Mouse (Mus musculus): Measurements from ENCODE around the gene Glis1.

Glis1 gene

DNA sequence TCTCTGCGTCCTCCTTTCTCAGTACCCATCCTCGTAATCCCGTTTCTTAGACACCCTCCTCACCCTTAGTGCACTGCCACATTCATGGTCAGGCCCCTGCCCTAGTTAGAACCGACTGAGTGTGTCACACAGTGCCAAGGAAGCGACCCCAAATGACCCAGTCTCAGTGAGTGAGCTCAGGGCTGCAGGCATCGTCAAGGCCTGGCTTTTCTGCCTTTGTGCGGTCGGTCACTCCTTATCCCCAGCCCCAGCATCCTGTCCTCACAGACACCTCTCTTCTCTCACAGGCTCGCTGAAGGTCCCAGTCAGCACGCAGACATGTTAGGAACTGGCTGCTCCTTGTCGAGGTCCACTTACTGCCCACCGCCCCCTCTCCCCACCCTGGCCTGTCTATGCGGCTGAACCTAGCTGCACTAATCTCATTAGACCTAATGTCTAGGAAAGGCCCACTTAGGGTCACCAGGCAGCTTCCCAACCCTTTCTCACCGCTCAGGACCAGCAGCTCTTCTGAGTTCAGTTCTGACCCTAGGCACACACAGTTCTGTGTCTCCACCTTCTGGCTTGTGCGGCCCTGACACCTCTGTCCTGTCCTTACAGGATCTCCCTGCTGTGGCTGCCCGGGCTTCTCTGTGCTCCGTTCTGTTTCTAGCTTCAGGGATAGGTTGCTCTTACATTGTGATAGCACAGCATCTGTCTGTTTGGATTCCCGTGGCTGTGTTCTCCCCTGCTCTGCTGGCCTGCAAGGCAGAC, 18.1 kb downstream of the Glis1 start:
- in situ Hi-C loops (cut with MboI, MseI) = no loop called here

- in situ Hi-C loops (cut with MboI, MseI) = no loop called here
Observed at GRCm38 (mm10) chr4:107453141-107453984, 19.0 kb downstream of the Glis1 start.

GRCm38 (mm10) chr4:107457602-107458001, 23.2 kb downstream of the Glis1 start:
- in situ Hi-C loops (cut with MboI, MseI) = no loop called here

- in situ Hi-C loops (cut with MboI, MseI) = no loop called here
Observed at GRCm38 (mm10) chr4:107458907-107459306, 24.5 kb downstream of the Glis1 start.

- in situ Hi-C loops (cut with MboI, MseI) = no loop called here
Observed at GRCm38 (mm10) chr4:107459461-107459860, 25.1 kb downstream of the Glis1 start.

DNA sequence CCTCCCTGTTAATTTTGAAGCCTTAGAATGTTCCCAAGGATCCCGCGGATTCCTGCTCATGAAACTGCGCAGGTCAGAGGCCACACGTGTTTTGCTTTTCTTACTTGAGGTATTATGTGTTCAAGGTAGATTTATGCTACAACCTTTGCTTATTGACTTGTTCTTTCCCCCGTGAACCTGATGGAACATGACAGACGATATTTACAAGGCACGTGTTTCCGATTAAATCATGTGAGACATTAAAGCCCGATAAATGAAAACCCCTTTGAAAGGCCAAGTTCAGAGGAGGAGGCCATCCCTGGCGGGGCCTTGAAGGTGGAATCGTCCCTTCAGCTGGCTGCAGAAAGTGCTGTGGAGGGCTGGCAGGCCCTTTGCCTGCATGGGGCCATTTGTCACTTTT, 26.1 kb downstream of the Glis1 start:
- in situ Hi-C loops (cut with MboI, MseI) = no loop called here

- in situ Hi-C loops (cut with MboI, MseI) = no loop called here
Observed at GRCm38 (mm10) chr4:107467831-107468230, 33.4 kb downstream of the Glis1 start.

GRCm38 (mm10) chr4:107468264-107468663, 33.9 kb downstream of the Glis1 start:
- in situ Hi-C loops (cut with MboI, MseI) = no loop called here

DNA sequence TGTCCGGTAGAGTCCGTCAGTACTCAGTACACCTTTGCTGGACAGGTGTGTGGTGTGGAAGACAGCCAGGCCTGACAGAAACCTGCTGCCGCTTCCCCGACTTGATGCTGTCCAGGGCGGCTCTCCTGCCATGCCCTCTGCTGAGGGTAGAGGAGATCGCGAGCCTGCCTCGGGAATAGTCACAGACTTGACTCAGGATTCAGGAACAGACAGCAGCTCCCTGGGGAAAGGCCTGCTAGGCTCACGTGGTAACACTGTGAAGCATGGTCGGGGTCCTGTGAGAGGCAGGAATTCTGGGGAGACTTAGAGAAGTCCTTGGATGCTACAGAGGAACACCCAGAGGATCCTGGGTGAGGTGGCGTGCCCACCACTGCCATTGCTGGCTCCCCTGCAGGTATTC, 34.4 kb downstream of the Glis1 start:
- in situ Hi-C loops (cut with MboI, MseI) = no loop called here

- in situ Hi-C loops (cut with MboI, MseI) = no loop called here
Observed at GRCm38 (mm10) chr4:107476266-107476665, 41.9 kb downstream of the Glis1 start.

DNA sequence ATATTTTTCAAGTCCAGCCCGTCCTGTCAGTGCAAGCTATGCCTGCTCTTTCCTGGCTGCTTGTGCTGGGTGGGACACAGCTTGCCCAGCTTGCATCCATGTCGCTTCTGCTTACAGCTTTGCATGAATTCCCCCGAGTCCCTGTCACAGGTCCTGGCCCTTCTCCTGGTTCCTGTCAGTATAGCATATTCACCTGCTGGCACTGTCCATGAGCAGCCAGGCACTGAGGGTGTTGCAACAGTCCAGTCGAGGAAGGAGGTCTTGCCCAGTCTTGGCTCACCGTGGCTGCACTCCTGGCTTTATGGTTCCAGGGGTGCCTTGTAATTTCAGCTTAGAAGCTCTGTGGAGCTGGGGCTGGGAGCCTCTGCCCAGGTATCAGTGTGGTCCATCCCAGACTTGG, 44.6 kb downstream of the Glis1 start:
- in situ Hi-C loops (cut with MboI, MseI) = no loop called here

DNA sequence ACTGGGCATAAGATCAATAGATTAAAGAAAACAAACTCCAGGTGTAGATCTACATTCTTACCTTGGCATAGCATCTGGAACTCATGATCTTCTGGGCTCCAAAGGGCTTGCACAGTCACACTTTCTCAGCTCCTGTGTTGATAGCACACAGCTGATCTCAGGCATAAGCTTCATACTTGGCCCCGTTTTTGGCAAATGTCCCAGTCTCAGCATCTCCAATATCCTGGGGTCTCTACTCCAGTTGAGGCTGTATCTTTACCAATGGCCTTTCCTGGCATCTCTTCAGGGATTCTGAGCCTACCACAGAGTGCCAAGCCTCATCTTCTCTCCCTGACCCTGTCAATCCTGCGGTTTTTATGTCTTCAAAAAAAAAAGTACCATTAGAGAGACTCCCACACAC, 48.1 kb downstream of the Glis1 start:
- in situ Hi-C loops (cut with MboI, MseI) = no loop called here

DNA sequence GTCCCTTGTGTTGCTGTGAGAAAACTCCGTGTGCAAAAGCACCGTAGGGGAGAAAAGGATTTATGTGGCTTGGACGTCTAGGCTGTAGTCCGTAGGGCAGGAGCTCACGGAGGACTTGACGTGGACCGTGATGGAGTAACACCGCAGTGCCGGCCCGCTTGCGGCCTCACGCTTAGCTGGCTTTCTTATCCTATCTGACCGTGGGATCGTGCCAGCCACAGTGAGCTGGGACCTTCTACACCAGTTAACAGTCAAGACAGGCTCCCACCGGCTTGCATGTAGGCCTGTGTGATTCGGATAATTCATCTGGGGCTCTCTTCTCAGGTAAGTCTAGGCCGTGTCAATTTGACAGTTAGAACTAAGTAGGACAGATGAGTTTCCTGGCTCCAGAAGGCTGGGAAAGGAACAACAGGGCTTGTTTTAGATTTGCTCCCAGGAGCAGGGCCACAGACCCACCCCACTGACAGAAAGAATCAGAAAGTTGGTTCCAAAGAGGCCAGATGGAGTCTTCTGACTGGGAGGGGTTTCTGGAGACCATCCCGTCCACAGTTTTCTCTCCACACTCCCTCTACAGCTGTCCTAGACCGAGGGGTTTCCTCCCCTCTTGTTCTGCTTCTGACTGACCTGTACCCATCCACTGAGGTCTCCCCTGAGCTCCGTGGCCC, 49.3 kb downstream of the Glis1 start:
- in situ Hi-C loops (cut with MboI, MseI) = no loop called here

- in situ Hi-C loops (cut with MboI, MseI) = no loop called here
Observed at GRCm38 (mm10) chr4:107484221-107484575, 49.8 kb downstream of the Glis1 start.

DNA sequence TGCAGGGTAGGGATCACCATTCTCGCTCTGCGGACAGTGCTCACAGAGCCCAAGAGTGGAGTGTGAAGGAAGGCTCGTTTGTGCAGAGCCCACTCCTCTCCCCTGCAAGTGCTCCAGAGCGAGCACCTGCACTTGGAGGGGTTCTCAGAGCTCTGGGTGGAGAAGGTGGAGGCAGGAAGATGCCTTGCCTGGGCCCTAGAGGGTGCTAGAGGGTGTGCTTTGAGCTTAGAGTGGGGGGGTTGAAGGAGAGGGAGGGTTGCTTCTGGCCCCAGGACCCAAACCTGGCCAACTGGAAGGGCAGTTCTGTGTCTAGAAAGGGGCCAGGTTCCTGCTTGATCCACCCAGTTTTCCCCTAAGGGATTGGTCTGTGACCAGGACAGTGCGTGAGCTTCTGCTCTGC, 51.5 kb downstream of the Glis1 start:
- in situ Hi-C loops (cut with MboI, MseI) = no loop called here

- in situ Hi-C loops (cut with MboI, MseI) = no loop called here
Observed at GRCm38 (mm10) chr4:107489121-107489840, 54.9 kb downstream of the Glis1 start.

DNA sequence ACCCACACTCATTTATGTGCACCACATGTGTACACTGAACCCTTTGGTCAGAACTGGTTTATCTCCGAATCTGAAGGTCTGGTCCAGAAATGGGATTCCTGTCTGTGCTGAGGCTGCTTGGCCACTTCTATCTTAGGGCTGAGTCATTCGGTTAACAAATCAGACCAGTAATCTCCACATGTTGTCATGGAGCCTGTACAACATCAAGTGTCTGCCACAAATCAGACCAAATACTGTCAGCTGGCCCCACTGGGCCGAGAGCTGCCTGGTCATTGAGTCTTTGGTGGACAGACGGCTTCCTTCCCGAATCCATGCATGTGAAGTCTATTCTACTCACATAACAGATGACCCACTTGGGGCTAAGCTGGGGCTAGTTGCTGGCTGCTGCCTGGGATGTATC, 58.6 kb downstream of the Glis1 start:
- in situ Hi-C loops (cut with MboI, MseI) = no loop called here

GRCm38 (mm10) chr4:107495751-107496430, 61.5 kb downstream of the Glis1 start:
- in situ Hi-C loops (cut with MboI, MseI) = no loop called here

DNA sequence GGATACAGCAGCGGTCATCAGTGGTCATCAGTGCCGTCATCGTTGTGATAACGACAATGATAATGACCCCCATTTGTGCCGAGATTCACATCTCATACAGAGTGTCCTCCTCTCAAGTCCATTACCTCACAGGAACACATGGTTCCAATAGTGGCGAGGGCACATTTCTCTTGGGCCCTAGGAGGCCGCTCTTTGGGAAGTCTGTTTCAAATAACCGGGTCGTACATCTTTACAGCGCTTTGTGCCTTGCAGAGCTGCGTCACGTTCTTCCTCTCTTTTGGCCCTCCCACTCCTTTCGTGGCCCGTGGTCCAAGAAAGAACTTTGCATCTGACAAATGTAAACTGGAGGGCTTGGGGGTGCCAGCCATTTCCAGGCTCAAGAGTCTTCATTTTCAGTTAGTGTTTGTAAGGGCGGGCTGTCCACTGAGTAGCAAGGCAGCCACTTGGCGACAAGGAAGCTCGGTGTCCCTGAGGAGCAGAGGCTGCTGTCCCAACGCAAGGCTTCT, 63.1 kb downstream of the Glis1 start:
- in situ Hi-C loops (cut with MboI, MseI) = no loop called here

GRCm38 (mm10) chr4:107502601-107503051, 68.2 kb downstream of the Glis1 start:
- in situ Hi-C loops (cut with MboI, MseI) = no loop called here

DNA sequence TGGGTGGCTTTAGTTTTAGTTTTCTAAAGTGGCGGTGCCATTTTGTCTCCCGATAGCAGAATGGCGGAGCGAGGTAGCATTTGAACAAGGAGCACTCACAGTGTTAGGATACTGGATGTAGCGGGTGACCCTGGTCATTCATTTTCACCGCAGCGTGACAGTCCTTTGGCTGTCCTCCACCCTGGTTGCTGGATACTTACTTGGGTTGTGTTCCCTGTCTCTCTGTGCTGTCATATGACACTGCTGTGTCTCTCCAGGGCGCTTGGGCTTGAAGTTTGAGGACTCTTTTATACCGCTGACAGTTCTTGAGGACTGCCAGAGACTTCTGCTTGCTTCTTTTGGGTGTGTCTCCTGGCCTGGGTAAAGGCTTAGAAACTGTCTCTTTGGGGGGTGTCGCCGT, 80.6 kb downstream of the Glis1 start:
- in situ Hi-C loops (cut with MboI, MseI) = no loop called here
